Mouse (Mus musculus) thymus, adult 2 months (tissue): ENCODE measurements at regions not wholly inside any gene's neighbourhood (a gene's known extent, or its start where the extent isn't known, plus 50 kb on each side); places are given as distances from the start of the nearest gene placed in this dataset.

Experiments
- CTCF ChIP-seq: fragments of 200-500 bp; IDR thresholded peaks from 2 replicates; pipeline ENCODE4 v1.5.1; 2012; ENCODE audit warnings: mild to moderate bottlenecking, control low read depth, low read length, moderate library complexity, borderline replicate concordance; ENCODE audit not compliant: control insufficient read depth, poor library complexity, insufficient read depth; ENCODE audit errors: extremely low read depth
- POLR2A ChIP-seq: fragments of 200-500 bp; IDR thresholded peaks from 2 replicates; pipeline ENCODE4 v1.6.1; 2012; ENCODE audit warnings: mild to moderate bottlenecking, low read length, control low read depth, moderate library complexity; ENCODE audit not compliant: control insufficient read depth, poor library complexity, insufficient read depth; ENCODE audit errors: extremely low read depth

GRCm38 (mm10) chr13:101203463-101203862, 370.2 kb upstream of the Slc30a5 start:
- TF ChIP-seq CTCF (no peak), POLR2A (no peak)
